Mouse (Mus musculus) limb, embryonic 13.5 days (tissue): ENCODE results near the gene Sf3a3. TPM values are rescaled to one million over a fixed set of nuclear protein-coding genes. Genes with fewer than 3 reads are reported as not detected.
A peak's percentile ranks its signal among the peaks of the same experiment; 100 is the strongest.

Experiments
- ATAC-seq: fragments of 200-750 bp; cut with Nextera tagmentation; 2 replicates; pipeline ENCODE4 v1.8.0; 2017; ENCODE audit warnings: low read depth, moderate number of reproducible peaks, moderate TSS enrichment; ENCODE audit not compliant: low FRiP score
- H3K27ac ChIP-seq: fragments of 300-500 bp; sonication (generic); 2 replicates; pipeline ENCODE4 v1.5.1; 2015; ENCODE audit warnings: inconsistent platforms, mild to moderate bottlenecking, moderate library complexity
- H3K27me3 ChIP-seq: fragments of 300-500 bp; sonication (generic); 2 replicates; pipeline ENCODE4 v1.6.1; 2015; ENCODE audit warnings: mild to moderate bottlenecking, inconsistent platforms
- H3K36me3 ChIP-seq: fragments of 300-500 bp; sonication (generic); 2 replicates; pipeline ENCODE4 v1.6.1; 2015; ENCODE audit warnings: inconsistent platforms, mild to moderate bottlenecking, moderate library complexity
- H3K4me1 ChIP-seq: fragments of 300-500 bp; sonication (generic); 2 replicates; pipeline ENCODE4 v1.6.1; 2015; ENCODE audit warnings: inconsistent platforms
- H3K4me2 ChIP-seq: fragments of 300-500 bp; sonication (generic); replicated peaks from 2 replicates; pipeline ENCODE4 v1.6.1; 2015; ENCODE audit warnings: inconsistent platforms, mild to moderate bottlenecking, moderate library complexity
- H3K4me3 ChIP-seq: fragments of 300-500 bp; sonication (generic); 2 replicates; pipeline ENCODE4 v1.5.1; 2015; ENCODE audit warnings: moderate library complexity, mild to moderate bottlenecking, inconsistent platforms
- H3K9ac ChIP-seq: fragments of 300-500 bp; sonication (generic); 2 replicates; pipeline ENCODE4 v1.6.1; 2015; ENCODE audit warnings: mild to moderate bottlenecking, inconsistent platforms
- H3K9me3 ChIP-seq: fragments of 300-500 bp; sonication (generic); 2 replicates; pipeline ENCODE4 v1.6.1; 2016; ENCODE audit warnings: inconsistent platforms
- WGBS: fragments of 180-500 bp; shearing (Covaris S2); methylation state at CpG from one replicate; pipeline ENCODE4 v1.1.7; 2015; 5-methylcytosine and 5-hydroxymethylcytosine counted together
- polyA plus RNA-seq: library from polyadenylated mRNA; unstranded; fragments of >200 nt; fragmentation: Nextera tagmentation; extraction: Ambion mirVana; gene quantifications from 2 replicates; pipeline ENCODE4 v1.2.1, GENCODE M21; 2015

Sf3a3 gene
- polyA plus RNA-seq, 1 experiment from 2014 or later, result 180 TPM

DNA sequence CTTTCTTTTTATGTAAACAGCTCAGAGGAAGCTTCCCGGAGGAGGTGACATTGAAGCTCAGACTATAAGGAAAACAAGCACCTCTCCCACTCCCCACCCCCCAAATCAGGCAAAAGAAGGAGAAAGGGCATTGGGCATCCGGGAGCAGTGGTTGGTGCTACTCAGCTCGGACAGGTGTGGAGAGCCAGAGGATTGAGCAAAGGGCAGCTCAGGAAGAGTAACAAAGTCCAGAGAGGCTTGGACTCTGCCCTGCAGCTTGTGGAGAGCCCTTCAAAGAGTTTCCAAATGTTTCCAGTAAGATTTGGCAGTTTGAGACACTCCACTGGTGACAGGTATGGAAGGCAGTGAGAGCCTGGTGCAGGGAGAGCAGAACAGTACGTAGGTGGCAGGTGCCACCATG lies 33.3 kb downstream of the Sf3a3 start:
- 55% methylated on average over 4 of the region's 4 CpGs for WGBS
- ATAC-seq, result no peak
- Histone ChIP-seq H3K36me3 (peaks cover 22% of the 10 kb centered on the region), H3K4me2 (no peak overlapping the region), H3K9me3 (no peaks in the 10 kb centered on the region), H3K27me3 (no peaks in the 10 kb centered on the region), H3K27ac (no peak overlapping the region), H3K4me3 (no peak overlapping the region), H3K4me1 (peaks cover 14% of the 10 kb centered on the region), H3K9ac (no peak overlapping the region)

DNA sequence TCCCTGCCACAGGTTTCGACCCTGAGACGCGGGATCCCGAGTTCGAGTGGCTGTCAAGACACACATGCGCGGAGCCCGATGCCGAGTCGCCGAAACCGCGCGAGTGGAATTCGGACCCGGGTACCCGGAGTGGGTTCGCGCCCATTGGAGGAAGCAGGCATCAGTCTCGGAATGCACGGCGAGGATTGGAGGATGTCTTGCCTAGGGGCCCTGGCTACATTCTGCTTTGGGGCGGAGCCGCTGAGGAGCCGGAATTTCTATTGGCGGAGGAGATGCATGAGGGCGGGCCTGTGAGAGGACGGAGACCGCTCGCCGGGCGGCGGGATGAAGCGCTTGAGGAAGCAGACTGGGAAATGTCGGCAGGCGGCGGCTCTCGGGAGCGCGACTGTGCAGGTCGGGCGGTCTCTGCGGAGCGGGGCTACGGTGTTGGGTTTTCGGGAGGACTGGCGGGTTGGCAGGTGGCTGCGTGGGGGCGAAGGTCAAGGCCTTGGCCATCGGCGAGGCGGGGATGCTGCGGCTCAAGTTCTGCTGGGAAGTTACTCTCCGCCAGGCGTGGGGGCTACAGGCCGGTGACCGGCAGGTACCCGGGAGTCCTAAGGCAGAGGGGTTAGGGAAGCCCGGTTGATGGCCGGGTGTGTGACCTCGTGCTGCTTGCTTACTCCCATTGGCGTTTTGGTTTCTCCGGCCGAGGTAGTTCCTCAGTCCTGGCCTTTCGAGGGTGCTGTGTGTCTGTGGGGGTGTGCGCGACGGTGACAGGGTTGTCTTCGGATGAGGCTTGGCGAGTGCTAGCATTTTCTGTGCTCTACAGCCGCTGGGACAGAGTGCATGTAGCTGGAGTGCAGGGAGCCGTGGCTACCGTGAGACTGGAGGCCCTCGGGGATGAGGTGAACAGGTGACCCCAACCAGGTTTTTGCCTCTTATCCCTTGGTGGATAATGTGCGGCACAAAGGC lies 37.0 kb downstream of the Sf3a3 start:
- H3K4me2 ChIP-seq, result peak overlapping the region; percentile 98
- peak overlapping the region; percentile 76 for H3K4me3 ChIP-seq
- H3K27me3 ChIP-seq, result no peaks in the 10 kb centered on the region
- no peak overlapping the region for H3K27ac ChIP-seq
- peaks cover 14% of the 10 kb centered on the region for H3K4me1 ChIP-seq
- under 1% methylated on average over 75 of the region's 75 CpGs for WGBS
- no peaks in the 10 kb centered on the region for H3K9me3 ChIP-seq
- H3K36me3 ChIP-seq, result peaks cover 11% of the 10 kb centered on the region; the same call in 1 of the 2 replicates
- H3K9ac ChIP-seq, result peak overlapping the region; percentile 77
- ATAC-seq, result peak; percentile 100

DNA sequence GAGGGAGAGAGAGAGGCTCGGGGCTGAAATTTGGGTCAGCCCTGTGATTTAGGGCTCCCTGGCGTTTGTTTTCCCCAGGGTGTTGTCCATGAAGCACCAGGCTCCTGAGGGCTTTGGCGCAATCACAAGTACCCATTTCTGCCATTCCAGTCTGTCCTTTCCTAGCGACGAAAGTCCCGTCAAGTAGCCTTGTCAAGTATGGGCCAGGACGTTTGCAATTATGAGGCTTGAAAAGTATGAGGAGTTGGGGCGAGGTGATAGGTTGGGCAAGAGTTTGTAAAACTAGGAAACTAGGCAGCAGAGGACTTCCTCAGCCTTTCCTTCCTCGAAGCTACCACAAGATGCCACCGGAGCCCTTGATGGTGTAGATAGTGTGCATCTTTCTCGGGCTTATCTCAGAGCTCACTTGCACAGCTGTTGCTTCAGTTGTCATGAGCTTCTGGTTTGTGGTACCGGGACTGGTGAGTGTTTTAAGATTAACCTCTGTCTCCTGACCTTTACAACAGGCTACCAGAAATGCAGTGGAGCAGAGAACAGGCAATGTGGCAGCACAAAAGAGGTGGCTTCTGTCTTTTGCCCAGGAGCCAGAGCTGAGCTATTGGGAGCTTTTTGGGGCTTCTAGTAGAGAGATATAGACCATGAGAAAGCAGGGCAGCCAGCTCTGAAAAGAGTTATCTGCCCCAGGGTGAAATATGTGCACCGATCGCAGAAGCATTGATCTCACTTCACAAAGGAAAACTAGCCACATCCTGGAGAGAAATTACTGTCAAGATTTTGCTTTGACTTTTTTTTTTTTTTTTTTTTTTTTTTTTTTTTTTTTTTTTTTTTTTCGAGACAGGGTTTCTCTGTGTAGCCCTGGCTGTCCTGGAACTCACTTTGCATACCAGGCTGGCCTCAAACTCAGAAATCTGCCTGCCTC lies 38.0 kb downstream of the Sf3a3 start:
- ATAC-seq, result no peak
- Histone ChIP-seq H3K4me3 (peak overlapping the region; percentile 76), H3K27me3 (no peaks in the 10 kb centered on the region), H3K4me2 (peak overlapping the region; percentile 98), H3K9ac (peak overlapping the region; percentile 77), H3K9me3 (no peaks in the 10 kb centered on the region), H3K27ac (no peak overlapping the region), H3K4me1 (peaks cover 14% of the 10 kb centered on the region), H3K36me3 (peaks cover 6% of the 10 kb centered on the region; the same call in 1 of the 2 replicates)
- 20% methylated on average over 15 of the region's 15 CpGs for whole genome bisulfite sequencing

DNA sequence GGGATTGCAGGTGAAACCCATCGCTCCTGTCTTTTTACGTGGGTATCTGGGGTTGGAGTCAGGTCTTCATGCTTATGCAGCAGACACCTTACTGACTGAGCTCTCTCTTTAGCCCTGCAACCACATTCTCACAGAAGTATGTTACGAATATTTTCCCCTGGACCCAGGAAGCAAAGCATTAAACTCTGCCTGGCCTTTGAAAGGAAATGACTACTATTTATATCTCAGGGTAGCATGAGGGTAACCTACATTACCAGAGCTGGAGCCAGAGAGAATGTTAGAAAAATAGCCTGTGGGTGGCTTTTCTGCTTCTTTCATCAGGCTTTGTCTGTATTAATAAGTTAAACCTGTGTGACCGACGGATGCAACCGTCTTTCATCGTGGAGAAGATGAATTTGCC lies 41.0 kb downstream of the Sf3a3 start:
- Histone ChIP-seq H3K4me3 (no peak overlapping the region), H3K9me3 (no peaks in the 10 kb centered on the region), H3K9ac (no peak overlapping the region), H3K36me3 (peaks cover 4% of the 10 kb centered on the region; the same call in 1 of the 2 replicates), H3K27ac (no peak overlapping the region), H3K4me2 (no peak overlapping the region), H3K4me1 (peaks cover 20% of the 10 kb centered on the region), H3K27me3 (no peaks in the 10 kb centered on the region)
- ATAC-seq, result no peak
- WGBS, result 82% methylated on average over 7 of the region's 7 CpGs

DNA sequence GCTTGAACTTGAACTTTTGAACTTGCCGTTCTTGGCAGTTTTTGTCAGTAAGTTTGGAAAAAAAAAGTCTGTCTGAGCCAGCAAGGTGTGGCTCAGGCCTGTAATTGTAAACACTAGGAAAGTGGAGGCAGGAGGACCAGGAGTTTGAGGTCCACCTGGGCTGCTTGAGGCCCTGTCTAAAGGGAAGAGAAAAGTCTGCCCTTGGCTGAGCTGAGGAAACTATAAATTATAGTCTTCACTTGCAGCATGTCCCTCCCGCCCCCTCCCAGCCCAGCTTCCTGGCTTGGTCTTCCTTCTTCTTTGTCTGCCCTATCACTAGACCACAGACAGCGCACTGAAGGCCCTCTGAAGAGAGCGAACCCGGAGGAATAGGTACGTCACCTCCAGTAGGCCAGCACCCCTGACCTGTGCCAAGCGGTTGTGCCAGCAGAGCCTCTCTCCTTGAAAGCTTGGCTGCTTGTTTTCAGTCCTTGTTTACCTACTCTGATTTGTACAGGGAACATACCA lies 44.8 kb downstream of the Sf3a3 start:
- WGBS, result 82% methylated on average over 7 of the region's 7 CpGs
- Histone ChIP-seq H3K27me3 (no peaks in the 10 kb centered on the region), H3K27ac (no peak overlapping the region), H3K36me3 (peaks cover 4% of the 10 kb centered on the region; the same call in 1 of the 2 replicates), H3K9ac (no peak overlapping the region), H3K4me3 (no peak overlapping the region), H3K4me1 (peaks cover 6% of the 10 kb centered on the region; the same call in 1 of the 2 replicates), H3K4me2 (no peak overlapping the region), H3K9me3 (no peaks in the 10 kb centered on the region)
- ATAC-seq, result no peak

DNA sequence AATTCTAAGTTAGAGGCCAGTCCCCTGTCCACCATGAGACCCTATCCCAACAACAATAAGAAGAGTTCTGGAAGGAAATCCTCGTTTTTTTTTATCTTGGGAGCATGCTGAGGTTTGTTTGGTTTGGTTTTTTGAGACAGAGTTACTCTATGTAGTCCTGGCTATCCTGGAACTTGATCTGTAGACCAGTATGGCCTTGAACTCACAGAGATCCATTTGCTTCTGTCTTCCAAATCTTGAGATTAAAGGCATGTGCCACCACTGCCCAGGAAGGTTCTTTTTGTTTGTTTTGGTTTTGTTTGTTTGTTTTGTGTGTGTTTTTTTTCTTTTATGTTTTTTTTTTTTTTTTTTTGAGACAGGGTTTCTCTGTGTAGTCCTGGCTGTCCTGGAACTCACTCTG lies 46.6 kb downstream of the Sf3a3 start:
- ATAC-seq, result no peak
- H3K4me1 ChIP-seq, result peaks cover 6% of the 10 kb centered on the region; the same call in 1 of the 2 replicates
- no peak overlapping the region for H3K4me3 ChIP-seq
- no peaks in the 10 kb centered on the region for H3K9me3 ChIP-seq
- no peak overlapping the region for H3K4me2 ChIP-seq
- H3K9ac ChIP-seq, result no peak overlapping the region
- no peak overlapping the region for H3K27ac ChIP-seq
- WGBS, result 46% methylated on average over 1 of the region's 1 CpGs
- H3K36me3 ChIP-seq, result peaks cover 4% of the 10 kb centered on the region; the same call in 1 of the 2 replicates
- H3K27me3 ChIP-seq, result no peaks in the 10 kb centered on the region

DNA sequence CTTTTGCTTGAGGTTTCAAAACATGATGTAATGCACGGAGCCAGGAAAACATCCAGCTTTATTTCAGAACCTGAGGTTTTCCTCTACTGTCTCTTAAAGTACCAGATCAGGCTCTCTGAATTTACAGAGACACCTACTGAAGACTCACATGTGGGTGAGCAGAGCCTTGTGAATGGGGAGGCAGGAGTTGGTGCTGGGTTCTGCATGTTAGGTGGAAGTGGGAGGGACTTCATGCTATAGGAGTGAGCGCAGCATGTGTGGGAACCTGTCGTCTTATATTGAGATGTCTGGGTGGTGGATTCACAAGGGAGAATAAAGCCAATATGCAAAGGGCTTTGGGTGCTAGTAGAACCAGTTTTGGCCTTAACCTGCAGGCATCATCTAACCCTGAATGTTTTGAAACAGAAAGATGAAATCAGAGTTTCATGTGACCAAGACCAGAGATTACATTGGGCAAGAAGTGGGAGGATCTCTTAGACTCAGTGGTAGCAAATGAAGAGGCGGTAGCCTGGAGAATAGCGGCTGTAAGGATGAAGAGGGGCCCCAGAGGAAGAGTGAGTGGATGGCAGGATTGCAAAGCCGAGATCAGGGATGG lies 48.4 kb downstream of the Sf3a3 start:
- no peak for ATAC-seq
- peaks cover 4% of the 10 kb centered on the region; the same call in 1 of the 2 replicates for H3K36me3 ChIP-seq
- no peak overlapping the region for H3K9ac ChIP-seq
- H3K4me1 ChIP-seq, result peaks cover 6% of the 10 kb centered on the region; the same call in 1 of the 2 replicates
- no peak overlapping the region for H3K27ac ChIP-seq
- H3K4me2 ChIP-seq, result no peak overlapping the region
- 84% methylated on average over 6 of the region's 6 CpGs for WGBS
- H3K27me3 ChIP-seq, result no peaks in the 10 kb centered on the region
- no peak overlapping the region for H3K4me3 ChIP-seq
- H3K9me3 ChIP-seq, result no peaks in the 10 kb centered on the region

DNA sequence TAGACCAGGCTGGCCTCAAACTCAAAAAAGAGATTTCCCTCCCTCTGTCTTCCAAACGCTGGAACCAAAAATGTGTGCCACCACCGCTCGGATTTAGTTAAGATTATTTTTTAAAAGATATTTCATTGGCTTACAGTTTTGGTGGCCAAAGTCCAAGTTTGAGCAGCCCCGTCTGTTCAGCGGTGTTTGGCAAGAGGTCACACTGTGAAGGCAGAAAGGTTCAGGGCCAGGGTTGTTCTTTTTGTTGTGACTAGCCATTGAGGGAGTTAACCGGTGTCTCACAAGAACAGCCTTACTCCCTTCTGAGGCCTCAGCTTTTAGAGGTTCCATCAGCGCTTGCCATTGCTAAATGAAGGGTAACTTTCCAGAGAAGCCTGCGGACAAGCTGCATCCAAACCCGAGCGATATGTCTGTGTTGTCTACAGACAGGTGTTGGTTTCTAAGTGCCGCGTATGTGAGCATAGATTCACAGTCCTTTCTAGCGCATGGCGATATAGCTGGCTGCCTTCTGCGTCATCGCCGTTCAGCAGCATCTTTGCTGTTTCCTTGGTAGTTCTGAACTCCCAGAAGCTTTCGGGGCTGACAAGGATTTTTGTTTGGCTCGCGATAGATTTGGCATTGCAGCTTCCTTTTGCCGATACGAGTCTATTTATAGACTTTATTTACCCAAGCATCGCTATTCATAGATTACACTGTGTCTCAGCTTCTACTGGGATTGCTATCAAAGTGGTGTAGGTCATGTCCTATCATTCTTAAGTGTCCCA lies 51.4 kb downstream of the Sf3a3 start:
- H3K9ac ChIP-seq, result no peak overlapping the region
- H3K27me3 ChIP-seq, result no peaks in the 10 kb centered on the region
- H3K4me2 ChIP-seq, result no peak overlapping the region
- no peaks in the 10 kb centered on the region for H3K9me3 ChIP-seq
- H3K4me3 ChIP-seq, result no peak overlapping the region
- 91% methylated on average over 23 of the region's 23 CpGs for WGBS
- no peaks in the 10 kb centered on the region for H3K4me1 ChIP-seq
- H3K36me3 ChIP-seq, result no peaks in the 10 kb centered on the region
- H3K27ac ChIP-seq, result no peak overlapping the region
- ATAC-seq, result no peak

DNA sequence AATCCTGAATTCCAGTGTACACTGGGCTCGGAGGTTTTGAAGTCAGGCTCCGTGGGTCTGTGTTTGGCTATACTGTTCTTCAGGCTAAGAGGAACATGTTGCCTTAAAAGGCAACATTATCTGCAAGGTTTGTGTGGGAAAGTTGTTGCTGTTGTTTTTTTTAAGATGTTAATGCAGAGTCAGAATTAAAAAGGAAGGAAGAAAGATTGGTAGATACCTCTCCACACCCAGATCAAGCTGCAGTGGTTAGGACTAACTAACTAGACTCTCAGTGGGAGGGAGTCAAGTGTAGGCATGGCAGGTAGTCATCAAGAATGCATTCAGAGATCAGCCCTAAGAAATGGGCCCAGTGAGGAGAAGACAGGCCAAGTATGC lies 52.0 kb downstream of the Sf3a3 start:
- H3K9me3 ChIP-seq, result no peaks in the 10 kb centered on the region
- no peaks in the 10 kb centered on the region for H3K36me3 ChIP-seq
- no peaks in the 10 kb centered on the region for H3K27me3 ChIP-seq
- no peak overlapping the region for H3K4me3 ChIP-seq
- WGBS, result 90% methylated on average over 2 of the region's 2 CpGs
- ATAC-seq, result no peak
- H3K9ac ChIP-seq, result no peak overlapping the region
- no peak overlapping the region for H3K4me2 ChIP-seq
- no peaks in the 10 kb centered on the region for H3K4me1 ChIP-seq
- no peak overlapping the region for H3K27ac ChIP-seq

DNA sequence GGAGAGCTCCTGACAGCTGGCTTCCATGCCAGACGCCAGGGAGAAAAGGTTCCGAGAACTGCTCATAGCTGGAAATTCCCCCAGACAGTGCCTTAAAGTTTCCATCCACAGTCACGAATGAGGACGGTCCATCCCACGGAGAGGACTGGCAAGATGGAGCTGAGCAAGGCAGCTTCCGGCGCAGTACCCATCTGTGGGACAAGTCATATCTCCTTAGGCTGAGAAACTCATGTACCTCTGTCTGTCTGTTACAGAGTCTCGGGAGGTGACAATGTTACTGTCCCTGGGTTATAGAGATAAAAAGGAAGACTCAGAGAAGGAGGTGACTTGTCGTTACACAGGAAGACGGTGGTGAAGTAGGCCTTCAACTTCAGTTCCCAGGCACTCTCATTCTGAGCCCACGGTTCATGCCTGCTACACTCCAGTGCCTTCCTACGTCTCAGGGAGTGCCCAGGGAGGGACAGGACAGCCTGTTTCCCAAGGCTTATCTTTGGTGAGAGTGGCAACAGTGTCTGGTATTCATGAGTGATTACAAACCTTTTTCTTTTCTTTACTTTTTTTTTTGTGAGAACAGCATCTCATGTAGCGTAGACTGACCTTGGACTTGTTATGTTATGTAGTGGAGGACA lies 54.5 kb downstream of the Sf3a3 start:
- Histone ChIP-seq H3K4me1 (no peaks in the 10 kb centered on the region), H3K27me3 (no peaks in the 10 kb centered on the region), H3K9me3 (no peaks in the 10 kb centered on the region), H3K36me3 (no peaks in the 10 kb centered on the region), H3K4me2 (no peak overlapping the region), H3K4me3 (no peak overlapping the region), H3K9ac (no peak overlapping the region), H3K27ac (no peak overlapping the region)
- 86% methylated on average over 13 of the region's 13 CpGs for WGBS
- no peak for ATAC-seq

DNA sequence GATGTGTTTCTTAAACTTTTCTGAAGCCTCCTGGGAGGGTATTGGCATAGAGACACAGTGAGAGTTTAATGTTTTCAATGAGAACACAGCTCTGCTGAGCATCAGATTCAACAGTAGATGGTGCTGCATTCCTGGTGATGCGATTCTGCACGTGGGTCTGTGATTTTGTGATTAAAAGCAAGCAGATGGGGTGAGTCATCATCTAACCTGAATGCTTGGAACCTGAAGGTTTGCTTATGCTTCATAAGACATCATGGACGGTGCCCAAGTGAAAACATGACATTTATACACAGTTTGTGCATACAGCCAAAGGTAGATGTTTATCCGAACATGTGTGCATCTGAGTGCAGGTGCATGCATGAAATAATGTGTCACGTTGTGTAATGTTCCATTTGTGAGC lies 56.0 kb downstream of the Sf3a3 start:
- ATAC-seq, result no peak
- WGBS, result 73% methylated on average over 5 of the region's 5 CpGs

More for the DNA sequence above, 56.0 kb downstream of the Sf3a3 start:
- H3K9me3 ChIP-seq, result no peaks in the 10 kb centered on the region
- no peaks in the 10 kb centered on the region for H3K27me3 ChIP-seq
- no peak overlapping the region for H3K9ac ChIP-seq
- H3K36me3 ChIP-seq, result no peaks in the 10 kb centered on the region
- no peaks in the 10 kb centered on the region for H3K4me1 ChIP-seq
- no peak overlapping the region for H3K4me2 ChIP-seq
- H3K4me3 ChIP-seq, result no peak overlapping the region
- no peak overlapping the region for H3K27ac ChIP-seq
